23 mouse cellular contexts compared by ENCODE assay signal in the genomic region with DNA sequence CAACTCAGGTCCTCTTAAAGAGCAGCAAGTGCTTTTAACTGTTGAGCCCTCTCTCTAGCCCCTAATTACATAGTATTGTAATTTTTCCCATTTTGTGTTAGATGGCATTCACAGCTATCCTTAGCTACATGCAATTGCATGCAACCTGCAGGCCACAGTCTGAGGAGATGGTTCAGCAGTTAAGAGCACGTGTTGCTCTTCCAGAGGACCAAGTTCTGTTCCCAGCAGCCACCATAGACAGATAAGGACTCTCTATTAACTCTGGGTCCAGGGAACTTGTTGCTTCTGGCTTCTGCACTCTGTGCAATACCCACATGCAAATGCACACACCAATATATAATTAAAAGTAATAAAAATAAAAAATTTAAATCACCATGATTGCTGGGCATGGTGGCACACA. TPM values are rescaled to one million over a fixed set of nuclear protein-coding genes. Genes with fewer than 3 reads are reported as not detected.
A peak's percentile ranks its signal among the peaks of the same experiment; 100 is the strongest.
DNase-seq lines count a peak whose midpoint lies in the region; ATAC-seq and TF ChIP-seq lines count a peak whose summit lies in the region.
"Had no signal": no experiment of that assay in that cellular context is flagged by ENCODE, and none has a peak within 500 bp of the region (broad histone marks: within the 10 kb centered on the region; RNA-seq: fewer than 3 reads in every experiment).

No protein-coding gene starts in this region.

- H3K79me2 ChIP-seq in myocyte (ENCODE audit: control insufficient read depth, insufficient read depth): no peaks in the 10 kb centered on the region

- H3K9me3 ChIP-seq in liver, embryonic 13.5 days (replicated peaks): no peaks in the 10 kb centered on the region
- no peaks in the 10 kb centered on the region for H3K9me3 ChIP-seq in liver, postnatal 0 days (ENCODE audit: low read length)
- H3K9me3 ChIP-seq: embryonic facial prominence, embryonic 10.5 days; embryonic facial prominence, embryonic 13.5 days; forebrain, embryonic 13.5 days; G1E; heart, embryonic 10.5 days; heart, embryonic 13.5 days had no signal

- DNase-seq in liver, embryonic 13.5 days: no peak
- no peak for DNase-seq in liver, postnatal 0 days
- DNase-seq in thymus, postnatal 0 days (ENCODE audit: low spot score): peak; percentile 28
- no peak for DNase-seq in thymus, postnatal 36 days
- DNase-seq in right cerebral cortex, postnatal 36 days (ENCODE audit: low spot score in 2 of 2): no peak
- DNase-seq: adrenal gland, adult 2 months; cerebellum, adult 11-12 months; cerebellum, adult 8-10 months; cerebellum, postnatal 36 days; gastrocnemius, postnatal 25 days; heart, adult 2 months had no signal

- ATAC-seq in liver, embryonic 13.5 days (ENCODE audit: low read depth): no peak
- no peak for ATAC-seq in liver, postnatal 0 days
- ATAC-seq: forebrain, embryonic 13.5 days; forebrain, postnatal 0 days had no signal

- TF ChIP-seq EP300 in liver, postnatal 0 days (IDR thresholded peaks at IDR 0.05; ENCODE audit: low read depth): no peak

- H3K4me2 ChIP-seq in liver, embryonic 13.5 days: no peak overlapping the region
- H3K4me2 ChIP-seq in liver, postnatal 0 days (ENCODE audit: low read depth, low read length): no peak overlapping the region
- H3K4me2 ChIP-seq in myocyte (ENCODE audit: low read depth): no peak overlapping the region

- peaks cover 59% of the 10 kb centered on the region for H3K4me1 ChIP-seq in liver, embryonic 13.5 days (replicated peaks)
- peaks cover 29% of the 10 kb centered on the region for H3K4me1 ChIP-seq in liver, postnatal 0 days (ENCODE audit: insufficient read depth)

- H3K4me3 ChIP-seq in liver, embryonic 13.5 days (replicated peaks): no peak overlapping the region
- no peak overlapping the region for H3K4me3 ChIP-seq in liver, postnatal 0 days (ENCODE audit: low read depth, low read length)
- no peak overlapping the region for H3K4me3 ChIP-seq in myocyte
- H3K4me3 ChIP-seq: erythroblast, embryonic 14.5 days had no signal

- no peak overlapping the region for H3K9ac ChIP-seq in liver, embryonic 13.5 days
- no peak overlapping the region for H3K9ac ChIP-seq in liver, postnatal 0 days (replicated peaks)
- H3K9ac ChIP-seq: hindbrain, embryonic 14.5 days had no signal

- no peak for TF ChIP-seq CTCF in liver, postnatal 0 days (IDR thresholded peaks at IDR 0.05; ENCODE audit: low read depth)

- H3ac ChIP-seq in myocyte (ENCODE audit: control insufficient read depth, insufficient read length): no peak overlapping the region

- no peak for TF ChIP-seq POLR2A in myocyte (IDR thresholded peaks at IDR 0.05; ENCODE audit: insufficient read length, low read depth)

- H3K27me3 ChIP-seq in liver, embryonic 13.5 days: peaks cover 50% of the 10 kb centered on the region
- peaks cover 9% of the 10 kb centered on the region; the same call in 1 of the 2 replicates for H3K27me3 ChIP-seq in liver, postnatal 0 days (ENCODE audit: insufficient read depth, low read length)
- H3K27me3 ChIP-seq in myocyte (ENCODE audit: control insufficient read depth, insufficient read depth, insufficient read length): no peaks in the 10 kb centered on the region
- H3K27me3 ChIP-seq: CH12.LX had no signal

- 0 out of 2 replicates have a peak overlapping the region, but pooled peaks have one; percentile 47 for H3K27ac ChIP-seq in liver, embryonic 13.5 days
- no peak overlapping the region for H3K27ac ChIP-seq in liver, postnatal 0 days (ENCODE audit: low read depth)
- H3K27ac ChIP-seq: embryonic facial prominence, embryonic 10.5 days; forebrain, embryonic 13.5 days; heart, adult 2 months; heart, embryonic 10.5 days; heart, embryonic 13.5 days; hindbrain, embryonic 14.5 days; hindbrain, postnatal 0 days had no signal

- H3K36me3 ChIP-seq in liver, embryonic 13.5 days: no peaks in the 10 kb centered on the region
- no peaks in the 10 kb centered on the region for H3K36me3 ChIP-seq in liver, postnatal 0 days (replicated peaks; ENCODE audit: insufficient read depth, low read length)
- no peaks in the 10 kb centered on the region for H3K36me3 ChIP-seq in myocyte (ENCODE audit: control insufficient read depth, insufficient read depth)
- H3K36me3 ChIP-seq: embryonic facial prominence, embryonic 10.5 days; embryonic facial prominence, embryonic 13.5 days; G1E; heart, embryonic 10.5 days; heart, embryonic 13.5 days had no signal

- 48% methylated on average over 1 of the region's 1 CpGs for WGBS in liver, embryonic 13.5 days (ENCODE audit: insufficient replicate concordance)
- 32% methylated on average over 1 of the region's 1 CpGs for WGBS in liver, postnatal 0 days (ENCODE audit: insufficient replicate concordance)

TF ChIP-seq in myocyte, 11 proteins besides CTCF, POLR2A, EP300 and RAD21:
- no peak for TF ChIP-seq TCF12 (IDR thresholded peaks at IDR 0.05; ENCODE audit: insufficient read depth, poor library complexity, severe bottlenecking)
- no peak for TF ChIP-seq USF1 (IDR thresholded peaks at IDR 0.05; ENCODE audit: low read depth)
- 0 out of 2 replicates have a peak, but pooled peaks have one; percentile 25 for TF ChIP-seq CEBPB (IDR thresholded peaks at IDR 0.05; ENCODE audit: insufficient read depth, poor library complexity, severe bottlenecking)
- no peak for TF ChIP-seq TCF3 (IDR thresholded peaks at IDR 0.05; ENCODE audit: insufficient read length, low read depth)
- no peak for TF ChIP-seq MYOD1 (IDR thresholded peaks at IDR 0.05; ENCODE audit: control insufficient read depth in 1 of 3, insufficient read length in 2 of 3, low read depth in 2 of 3)
- no peak for TF ChIP-seq REST (IDR thresholded peaks at IDR 0.05; ENCODE audit: insufficient read depth, insufficient read length)
- no peak for TF ChIP-seq MAX (IDR thresholded peaks at IDR 0.05; ENCODE audit: low read depth)
- TF ChIP-seq POLR2AphosphoS2 (IDR thresholded peaks at IDR 0.05; ENCODE audit: insufficient read length, low read depth): no peak
- no peak for TF ChIP-seq SRF (IDR thresholded peaks at IDR 0.05; ENCODE audit: control insufficient read depth, insufficient read length, low read depth)

RNA-seq across cellular contexts. Expression of a gene that starts 0.7 kb away (rescaled TPM):
- polyA plus RNA-seq in liver, embryonic 13.5 days (2015; fragmentation: Nextera tagmentation; extraction: Ambion mirVana): 10.8 and 12.8 TPM in 2 replicates
- 9.9 and 10.0 TPM in 2 replicates for polyA plus RNA-seq in liver, postnatal 0 days (2015; fragmentation: Nextera tagmentation; extraction: Ambion mirVana)
- 201 and 211 TPM in 2 replicates for polyA plus RNA-seq in thymus, postnatal 0 days (2015; fragmentation: Nextera tagmentation; extraction: Ambion mirVana)
- 2.1 TPM for polyA plus RNA-seq in myocyte (2012; fragmentation: generic; extraction: Trizol)
- polyA plus RNA-seq: erythroblast, embryonic 14.5 days; G1E had no signal

RNA-seq across cellular contexts. Expression of a gene that starts 10.4 kb away (rescaled TPM):
- 0.45 and 0.58 TPM in 2 replicates for polyA plus RNA-seq in liver, embryonic 13.5 days (2015; fragmentation: Nextera tagmentation; extraction: Ambion mirVana)
- 0.75 TPM in 2 replicates for polyA plus RNA-seq in liver, postnatal 0 days (2015; fragmentation: Nextera tagmentation; extraction: Ambion mirVana)
- 36.6 and 42.0 TPM in 2 replicates for polyA plus RNA-seq in thymus, postnatal 0 days (2015; fragmentation: Nextera tagmentation; extraction: Ambion mirVana)
- 2.7 TPM for polyA plus RNA-seq in myocyte (2012; fragmentation: generic; extraction: Trizol)
- polyA plus RNA-seq: heart, embryonic 10.5 days had no signal

RNA-seq across cellular contexts. Expression of a gene that starts 26.1 kb away (rescaled TPM):
- 0.73 and 0.88 TPM in 2 replicates for polyA plus RNA-seq in liver, embryonic 13.5 days (2015; fragmentation: Nextera tagmentation; extraction: Ambion mirVana)
- 0.23 and 0.77 TPM in 2 replicates for polyA plus RNA-seq in liver, postnatal 0 days (2015; fragmentation: Nextera tagmentation; extraction: Ambion mirVana)
- 3.9 and 5.0 TPM in 2 replicates for polyA plus RNA-seq in thymus, postnatal 0 days (2015; fragmentation: Nextera tagmentation; extraction: Ambion mirVana)
- polyA plus RNA-seq in myocyte (2012; fragmentation: generic; extraction: Trizol): 163 TPM

RNA-seq across cellular contexts. Expression of a gene that starts 29.8 kb away (rescaled TPM):
- 791 and 820 TPM in 2 replicates for polyA plus RNA-seq in liver, embryonic 13.5 days (2015; fragmentation: Nextera tagmentation; extraction: Ambion mirVana)
- polyA plus RNA-seq in liver, postnatal 0 days (2015; fragmentation: Nextera tagmentation; extraction: Ambion mirVana): 568 TPM in 2 replicates
- polyA plus RNA-seq in thymus, postnatal 0 days (2015; fragmentation: Nextera tagmentation; extraction: Ambion mirVana): 1,510 and 1,580 TPM in 2 replicates
- polyA plus RNA-seq in myocyte (2012; fragmentation: generic; extraction: Trizol): 2,972 TPM

RNA-seq across cellular contexts. Expression of a gene that starts 56.6 kb away (rescaled TPM):
- polyA plus RNA-seq in liver, embryonic 13.5 days (2015; fragmentation: Nextera tagmentation; extraction: Ambion mirVana): 0.05 TPM in 1 of 2 replicates, not detected in the other
- polyA plus RNA-seq in liver, postnatal 0 days (2015; fragmentation: Nextera tagmentation; extraction: Ambion mirVana): 0.07 and 0.13 TPM in 2 replicates
- 0.23 and 0.45 TPM in 2 replicates for polyA plus RNA-seq in thymus, postnatal 0 days (2015; fragmentation: Nextera tagmentation; extraction: Ambion mirVana)
- 41.7 TPM for polyA plus RNA-seq in myocyte (2012; fragmentation: generic; extraction: Trizol)
- polyA plus RNA-seq: erythroblast, embryonic 14.5 days; G1E had no signal

Comparison
In these comparisons a context has a peak if more than half of its experiments do, and no peak if none do; other contexts are left out.
1. RNA of a gene that starts 0.7 kb away (polyA plus RNA-seq): 201 to 211 TPM in thymus, postnatal 0 days; 10.8 to 12.8 TPM in liver, embryonic 13.5 days, 9.9 to 10.0 TPM in liver, postnatal 0 days and 2.1 TPM in myocyte (single experiment); every median in the first group is over 10 times any median in the second.
2. RNA of a gene that starts 10.4 kb away (polyA plus RNA-seq): 36.6 to 42.0 TPM in thymus, postnatal 0 days; 2.7 TPM in myocyte (single experiment), 0.75 TPM in liver, postnatal 0 days and 0.45 to 0.58 TPM in liver, embryonic 13.5 days; every median in the first group is over 10 times any median in the second.
3. RNA of a gene that starts 26.1 kb away (polyA plus RNA-seq): 163 TPM in myocyte (single experiment); 3.9 to 5.0 TPM in thymus, postnatal 0 days, 0.73 to 0.88 TPM in liver, embryonic 13.5 days and 0.23 to 0.77 TPM in liver, postnatal 0 days; every median in the first group is over 10 times any median in the second.